Mouse (Mus musculus) gastrocnemius, postnatal 4 days (tissue): ENCODE results near the gene Prkcsh. TPM values are rescaled to one million over a fixed set of nuclear protein-coding genes. Genes with fewer than 3 reads are reported as not detected.
A peak's percentile ranks its signal among the peaks of the same experiment; 100 is the strongest.

Experiments
- DNase-seq, 2 experiments: peaks; one replicate each; pipeline ENCODE4 v3.0.0; 2021 to 2022; ENCODE audit warnings: low spot score in 2 of 2, mixed read lengths in 2 of 2
- total RNA-seq, 2 experiments: library from RNA; stranded (reverse); gene quantifications; 2 replicates each; pipeline ENCODE4 v1.2.3; 2021

The Prkcsh gene
- total RNA-seq, 2 experiments from 2014 or later: 61.4 to 66.1 TPM

DNA sequence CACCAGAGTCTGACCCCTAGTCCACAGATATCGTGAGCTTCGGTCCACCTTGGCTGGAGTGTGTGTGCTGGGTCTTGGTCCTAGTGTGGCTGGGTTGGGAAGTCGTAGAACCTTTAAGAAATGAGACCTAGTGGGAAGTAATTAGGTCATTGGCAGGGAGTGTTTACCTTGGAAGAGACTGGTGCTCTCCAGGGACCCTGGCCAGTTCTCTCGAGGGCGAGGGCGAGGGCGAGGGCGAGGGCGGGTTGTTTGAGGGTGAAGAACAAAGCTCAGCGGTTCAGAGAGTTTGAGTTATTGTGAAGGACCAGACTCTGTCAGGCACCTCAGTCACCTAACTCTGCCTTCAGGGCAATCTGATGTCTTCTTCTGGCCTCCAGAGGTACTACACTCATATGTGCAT is 35.2 kb downstream of the Prkcsh start:
- DNase-seq: no peak

DNA sequence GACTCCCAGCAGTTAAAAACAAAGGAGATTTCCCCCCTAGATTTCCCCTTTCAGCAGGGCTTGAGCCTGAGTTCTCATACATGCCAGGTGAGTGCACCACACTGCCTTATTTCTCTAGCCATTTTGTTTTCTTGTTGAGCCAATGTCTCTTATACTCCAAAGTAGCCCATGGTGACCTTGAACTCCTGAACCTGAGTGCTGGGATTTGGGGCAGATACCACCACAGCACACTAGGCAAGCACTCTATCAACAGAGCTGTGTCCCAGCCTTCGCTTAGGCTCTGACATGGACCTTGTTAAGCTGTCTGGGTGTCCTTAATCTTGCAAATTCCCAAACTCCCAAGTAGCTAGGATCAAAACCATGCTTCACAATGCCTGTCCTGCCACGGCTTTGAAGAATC is 39.2 kb downstream of the Prkcsh start:
- DNase-seq: no peak

DNA sequence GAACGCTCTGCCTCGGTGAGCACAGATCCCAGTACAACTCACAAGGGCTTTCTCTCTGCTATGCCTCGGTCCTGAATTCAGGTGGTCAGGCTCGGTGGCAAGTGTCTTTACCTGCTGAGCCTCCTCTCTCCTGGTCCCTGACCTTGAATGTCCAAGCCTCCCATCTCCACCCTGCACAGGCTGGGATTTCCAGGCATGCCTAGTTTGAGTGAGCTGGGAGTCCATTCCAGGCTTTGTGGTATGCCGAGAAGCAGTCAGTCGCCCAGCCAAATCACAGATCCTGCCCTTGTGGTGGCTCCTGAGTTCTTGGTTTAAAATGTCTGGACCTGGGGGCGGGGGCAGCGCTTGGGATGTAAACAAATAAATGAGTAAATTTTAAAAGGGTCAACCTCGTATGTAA is 44.7 kb downstream of the Prkcsh start:
- DNase-seq: no peak

DNA sequence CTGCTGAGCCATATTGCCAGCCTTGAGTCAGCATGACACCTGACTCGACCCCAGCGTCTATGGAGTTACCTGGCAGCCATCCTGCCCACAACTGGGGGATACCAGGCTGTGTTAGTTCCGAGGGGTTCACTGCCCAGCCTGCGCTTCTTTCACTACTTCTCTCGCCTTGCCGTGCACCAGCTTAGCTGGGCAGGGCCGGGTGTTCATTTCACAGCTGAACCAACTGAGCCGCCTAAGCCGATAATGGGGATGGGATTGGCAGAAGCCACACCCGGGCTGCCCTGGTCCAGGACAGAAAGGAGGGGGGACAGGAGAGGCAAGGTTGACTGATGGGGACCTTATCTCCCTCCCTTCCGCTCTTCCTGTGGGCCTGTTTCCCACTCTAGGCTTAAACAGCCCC is 46.7 kb downstream of the Prkcsh start:
- DNase-seq: no peak

DNA sequence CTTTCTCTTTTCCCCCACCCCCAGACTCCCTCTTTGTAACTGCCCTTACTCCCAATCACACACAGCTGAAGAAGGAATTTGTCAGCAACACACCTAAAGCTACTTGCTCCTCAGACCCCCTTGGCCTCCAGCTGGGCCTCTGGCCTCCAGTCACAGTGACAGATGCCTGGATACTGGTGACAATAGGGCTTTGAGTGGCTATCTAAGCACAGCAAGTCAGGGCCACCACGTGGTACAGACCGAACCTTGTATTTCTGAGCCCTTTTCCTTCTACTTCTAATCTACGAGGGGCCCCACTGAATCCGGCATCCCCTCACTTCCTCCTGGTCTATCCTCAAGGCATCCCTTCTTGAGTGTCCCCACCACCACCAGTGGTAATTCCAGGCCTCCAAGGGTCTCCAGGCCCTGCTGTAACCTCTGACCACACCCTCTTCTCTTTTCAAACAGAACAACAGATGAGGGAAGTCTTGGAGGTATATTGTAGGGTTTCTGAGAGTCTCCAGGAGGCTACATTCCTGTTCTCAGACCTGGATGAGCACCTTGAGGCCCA is 47.2 kb downstream of the Prkcsh start:
- DNase-seq: no peak

DNA sequence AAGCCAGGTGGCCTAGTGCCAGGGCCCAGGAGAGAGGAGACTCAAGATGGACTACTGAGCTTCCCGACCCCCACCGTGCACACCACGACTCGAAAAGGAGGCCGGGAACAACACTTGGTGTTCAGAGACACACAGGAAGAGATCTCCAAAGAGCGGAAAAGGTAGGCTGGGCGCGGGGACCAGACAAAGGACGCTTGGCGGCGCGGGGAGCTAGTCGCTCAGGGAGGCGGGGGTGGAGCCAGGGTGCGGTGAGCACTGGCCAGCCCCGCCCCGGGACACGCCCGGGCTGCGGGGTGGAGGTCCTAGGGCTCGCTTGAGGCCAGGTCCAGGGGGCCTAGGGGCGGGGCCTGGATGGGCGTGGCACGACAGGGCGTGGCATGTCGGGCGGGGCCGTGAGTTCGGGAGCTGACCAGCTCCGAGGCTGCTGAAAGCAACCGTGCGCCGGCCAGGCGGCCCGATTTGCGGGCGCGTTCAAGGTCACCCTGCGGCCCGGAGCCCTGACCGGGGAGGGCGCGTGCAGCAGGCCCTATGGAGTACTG is 47.8 kb downstream of the Prkcsh start:
- DNase-seq: no peak

DNA sequence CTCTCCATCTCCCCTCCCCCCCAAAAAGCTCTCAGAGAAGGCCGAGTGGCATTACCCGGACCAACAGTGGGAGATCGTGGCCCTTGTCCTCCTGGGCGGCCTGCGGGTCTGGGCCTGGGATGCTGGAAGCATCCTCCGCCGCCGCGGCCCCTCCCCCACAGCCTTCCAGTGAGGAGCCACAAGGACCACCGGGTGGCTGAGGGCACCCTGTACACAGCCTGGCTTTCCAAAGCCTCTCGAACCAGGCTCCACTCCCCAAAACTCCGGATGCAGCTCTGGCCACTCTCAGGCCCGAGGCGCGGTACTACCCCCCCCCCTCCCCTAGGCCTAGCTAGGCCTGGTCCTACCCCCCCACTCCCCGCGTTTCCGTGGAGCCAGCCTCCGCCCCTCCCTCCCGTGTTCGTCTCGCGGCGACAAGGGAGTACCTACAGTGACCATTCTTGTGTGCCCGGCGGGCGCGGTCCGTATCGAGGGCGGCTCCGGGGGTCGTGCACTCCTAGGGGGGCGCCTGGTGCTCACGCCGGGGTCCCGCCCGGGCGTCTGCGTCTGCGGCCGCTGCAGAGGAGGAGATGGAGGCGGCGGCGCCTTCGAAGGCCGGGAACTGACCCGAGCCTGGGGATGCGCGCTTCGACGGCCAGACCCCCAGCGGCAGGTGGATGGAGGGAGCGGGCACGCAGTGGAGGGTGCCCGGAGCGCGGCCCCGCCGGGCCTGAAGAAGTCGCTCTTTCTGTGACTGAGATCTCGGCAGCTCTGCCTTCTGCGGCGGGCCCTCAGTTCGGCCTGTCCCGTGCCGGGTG is 48.8 kb downstream of the Prkcsh start:
- no peak for DNase-seq

DNA sequence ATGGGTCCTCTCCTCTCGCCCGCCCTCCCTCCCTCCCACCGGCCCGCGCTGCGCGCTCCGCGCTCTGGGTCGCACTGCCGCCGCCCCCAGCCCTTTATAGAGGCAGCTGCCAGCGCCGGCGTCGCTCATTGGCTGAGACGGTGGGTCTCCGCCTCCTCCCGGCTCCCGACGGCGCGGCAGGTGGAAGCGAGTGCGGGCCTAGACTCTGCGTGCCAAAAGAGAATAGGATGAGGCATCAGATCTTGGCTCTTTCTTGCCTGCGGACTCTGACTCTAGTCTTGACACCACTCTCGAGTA is 49.3 kb downstream of the Prkcsh start, which contains the start of gene Elavl3:
Gene Elavl3, minus strand, starts transcription at position 66 of the 297 bp plus-strand sequence.
- no peak for DNase-seq

DNA sequence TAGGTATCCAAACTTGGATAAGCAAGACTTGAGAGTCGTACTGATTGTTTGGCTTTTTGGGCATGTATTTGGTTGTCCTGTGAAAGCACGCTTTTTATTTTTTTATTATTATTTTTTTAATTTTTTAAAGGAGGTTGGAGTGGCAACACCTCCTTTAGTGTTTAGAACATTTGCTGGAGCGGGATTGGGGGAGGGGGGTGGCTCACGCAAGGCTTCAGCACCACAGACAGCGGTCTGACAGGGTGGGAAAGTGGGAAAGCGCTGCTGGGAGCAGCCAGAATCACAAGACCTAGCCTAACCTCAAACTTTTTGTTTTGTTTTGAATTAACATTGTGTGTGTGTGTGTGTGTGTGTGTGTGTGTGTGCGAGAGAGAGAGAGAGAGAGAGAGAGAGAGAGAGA is 51.1 kb downstream of the Prkcsh start:
- DNase-seq: no peak

DNA sequence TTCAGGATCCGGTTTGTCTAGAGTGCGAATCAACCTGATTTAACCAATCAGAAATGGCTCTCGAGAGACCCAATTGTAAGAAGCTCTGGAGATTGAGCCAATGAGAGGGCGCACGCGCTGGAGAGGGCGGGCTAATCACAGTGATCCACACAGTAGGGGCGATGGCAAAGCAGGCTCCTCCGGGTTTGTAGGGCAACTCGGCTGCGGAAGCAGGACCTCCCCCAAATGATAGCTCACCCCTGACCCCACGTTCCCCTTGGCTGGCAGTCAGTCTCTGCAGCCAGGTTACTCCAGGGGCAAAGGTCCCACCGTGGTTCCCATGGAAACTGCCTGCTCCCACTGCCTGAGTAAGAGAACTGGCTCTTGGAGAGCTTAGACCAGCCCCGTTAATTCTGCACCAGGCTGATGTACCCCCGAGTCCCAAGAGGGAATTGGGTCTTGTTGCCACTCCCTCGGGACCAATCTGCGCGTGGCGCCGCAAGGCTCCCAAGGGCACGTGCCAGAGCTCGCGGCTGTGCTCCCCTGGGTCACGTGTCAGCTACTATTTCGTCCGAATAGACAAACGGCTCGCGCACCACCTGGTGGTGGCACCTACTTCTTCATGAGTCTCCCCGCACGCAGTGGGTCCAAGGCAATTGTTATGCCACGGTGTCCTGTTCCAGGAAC is 51.9 kb downstream of the Prkcsh start:
- DNase-seq: peak in 1 of 2 experiments; percentile 58

DNA sequence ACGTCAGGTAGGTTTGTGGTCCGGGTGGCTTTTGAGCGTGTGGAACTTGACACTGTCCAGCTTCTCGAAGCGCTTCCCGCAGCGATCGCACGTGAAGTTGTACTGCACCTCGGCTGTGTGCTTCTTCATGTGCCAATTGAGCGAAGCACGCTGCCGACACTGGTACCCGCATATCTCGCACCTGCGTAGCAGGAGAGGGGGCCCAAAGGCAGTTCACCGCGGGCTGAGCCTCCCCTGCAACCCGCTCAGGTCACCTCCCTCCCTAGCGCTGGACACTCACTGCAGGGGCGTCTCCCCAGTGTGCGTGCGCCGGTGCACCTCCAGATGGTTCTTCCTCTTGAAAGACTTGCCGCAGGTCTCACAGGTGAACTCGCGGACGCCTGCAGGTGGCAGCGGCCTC is 53.1 kb downstream of the Prkcsh start:
- no peak for DNase-seq

DNA sequence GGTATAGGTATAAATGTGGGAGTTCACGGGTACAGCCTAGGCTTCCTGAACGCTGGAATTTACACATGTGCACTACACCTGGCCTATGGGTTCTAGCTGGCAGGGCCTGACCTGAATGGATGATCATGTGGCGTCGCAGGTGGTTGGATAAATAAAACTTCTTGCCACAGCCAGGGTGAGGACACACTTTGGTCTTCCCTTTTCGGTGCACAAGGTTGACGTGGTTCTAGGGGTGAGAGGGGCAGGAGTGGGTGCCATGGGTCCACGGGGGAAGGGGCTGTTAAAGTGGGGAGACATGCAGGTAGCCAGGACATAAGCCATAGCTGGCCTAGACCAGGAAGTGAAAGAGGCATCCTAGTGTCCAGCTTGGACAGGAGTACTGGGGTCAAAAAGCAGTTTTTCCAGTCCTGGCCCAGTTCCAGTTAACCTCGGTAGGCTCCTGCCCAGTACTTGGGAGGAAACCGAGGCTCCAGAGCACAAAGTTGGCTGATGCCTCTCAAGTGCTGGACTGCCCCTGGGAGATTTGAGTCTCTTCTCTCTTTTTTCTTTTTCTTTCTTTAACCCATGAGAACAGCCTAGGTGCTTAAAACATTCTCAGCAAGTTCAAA is 53.8 kb downstream of the Prkcsh start:
- no peak for DNase-seq

DNA sequence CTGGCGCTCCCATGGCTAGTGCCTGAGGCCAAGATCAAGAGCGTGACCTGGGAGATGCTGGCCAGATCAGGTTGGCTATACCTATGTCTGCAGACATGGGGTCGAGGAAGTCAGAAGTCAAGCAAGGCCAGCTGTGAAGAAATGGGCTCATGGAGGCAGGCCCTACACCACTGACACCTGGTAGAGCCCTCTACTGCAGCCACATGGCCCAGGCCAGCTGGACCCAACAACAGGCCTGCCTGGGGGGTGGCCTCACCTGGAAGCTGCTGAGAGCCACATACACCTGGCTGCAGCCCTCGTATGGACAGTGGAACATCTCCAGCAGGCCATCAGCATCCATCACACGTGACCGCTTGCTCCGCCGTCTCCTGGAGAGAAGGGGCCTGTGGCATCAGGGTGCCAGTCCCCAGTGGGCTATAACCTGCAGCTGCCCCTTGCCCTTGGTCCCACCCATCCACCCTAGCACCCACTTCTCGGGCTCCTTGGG is 54.5 kb downstream of the Prkcsh start:
- no peak for DNase-seq

DNA sequence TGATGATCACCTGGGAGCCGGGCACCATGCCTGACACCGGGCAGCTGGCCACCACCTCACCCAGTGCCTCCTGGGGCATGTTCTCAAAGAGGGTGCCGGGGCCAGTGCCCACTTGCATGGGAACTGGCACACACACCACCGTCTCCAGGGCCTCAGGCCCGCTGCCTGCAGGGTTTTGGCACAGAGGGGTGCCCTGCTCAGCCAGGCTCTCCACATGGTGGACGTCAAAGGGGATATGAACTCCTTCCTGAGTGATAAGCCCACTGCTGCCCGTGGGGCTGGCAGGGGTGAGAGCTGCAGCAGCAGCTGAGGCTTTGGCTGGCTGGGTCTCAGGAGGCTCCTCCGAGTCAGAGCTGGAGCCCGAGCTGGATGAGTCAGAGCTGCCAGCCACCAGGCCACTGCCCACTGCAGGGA is 55.4 kb downstream of the Prkcsh start:
- no peak for DNase-seq

DNA sequence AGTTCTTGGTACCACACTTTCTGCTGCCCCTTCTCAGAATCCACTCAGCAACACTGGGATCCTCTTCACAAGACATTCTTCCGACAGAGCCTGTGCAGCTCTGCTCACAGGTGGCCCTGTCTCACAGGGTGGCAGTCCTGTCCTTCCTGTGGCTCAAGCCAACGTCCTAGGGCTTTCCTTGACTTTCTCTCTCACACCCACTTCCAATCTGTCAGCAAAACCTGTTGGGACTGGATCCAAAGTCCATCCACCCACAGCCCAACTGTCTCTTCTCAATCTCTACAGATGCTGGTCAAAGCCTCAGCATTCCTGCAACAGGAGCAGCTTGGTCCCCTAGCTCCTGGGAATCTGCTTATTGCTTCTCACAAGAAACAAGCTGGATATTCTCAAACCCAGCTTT is 58.7 kb downstream of the Prkcsh start:
- DNase-seq: no peak

Other genes with a start within 250 kb of the Prkcsh start
- gene Spc24, start 242.5 kb upstream of the Prkcsh start, total RNA-seq: 10 to 100 TPM; 10.8 to 14.2 TPM
- gene Kank2, start 204.1 kb upstream of the Prkcsh start, total RNA-seq: 10 to 100 TPM; 48.1 to 49.1 TPM
- gene Angptl8, start 167.3 kb upstream of the Prkcsh start, total RNA-seq: under 1 TPM in 1 of 2 experiments, not detected in 1; 0.54 TPM
- 10 to 100 TPM; 34.3 to 44.5 TPM for gene Dock6, start 150.2 kb upstream of the Prkcsh start, total RNA-seq
- 10 to 100 TPM; 12.6 to 16.1 TPM for gene Rab3d, start 84.6 kb upstream of the Prkcsh start, total RNA-seq
- gene Ccdc159, start 75.3 kb upstream of the Prkcsh start, total RNA-seq: 1 to 10 TPM in 1 of 2 experiments, under 1 TPM in 1; 0.98 to 1.3 TPM
- 10 to 100 TPM; 18.9 to 21.4 TPM for gene Tmem205, start 75.2 kb upstream of the Prkcsh start, total RNA-seq
- 1 to 10 TPM; 4.4 to 4.8 TPM for gene Plppr2, start 65.8 kb upstream of the Prkcsh start, total RNA-seq
- gene Swsap1, start 47.1 kb upstream of the Prkcsh start, total RNA-seq: 1 to 10 TPM; 5.2 to 6.3 TPM
- 1 to 10 TPM; 6.5 to 7.5 TPM for gene Epor, start 39.3 kb upstream of the Prkcsh start, total RNA-seq
- gene Rgl3, start 13.4 kb upstream of the Prkcsh start, total RNA-seq: under 1 TPM; 0.21 to 0.22 TPM
- under 1 TPM in 1 of 2 experiments, not detected in 1; 0.23 TPM for gene Ccdc151, start 172 bp upstream of the Prkcsh start, total RNA-seq
- under 1 TPM; 0.08 to 0.12 TPM for gene Elavl3, start 49.2 kb downstream of the Prkcsh start, total RNA-seq
- gene Gm49318, start 68.5 kb downstream of the Prkcsh start, total RNA-seq: under 1 TPM in 1 of 2 experiments, not detected in 1; 0.54 TPM
- gene Zfp653, start 68.6 kb downstream of the Prkcsh start, total RNA-seq: 1 to 10 TPM; 5.6 to 7.4 TPM
- gene Ecsit, start 82.6 kb downstream of the Prkcsh start, total RNA-seq: 10 to 100 TPM; 33.7 to 36.0 TPM
- gene Cnn1, start 96.4 kb downstream of the Prkcsh start, total RNA-seq: 1 to 10 TPM; 7.2 to 7.5 TPM
- 10 to 100 TPM; 54.4 to 54.9 TPM for gene Elof1, start 114.4 kb downstream of the Prkcsh start, total RNA-seq
- 1 to 10 TPM; 2.5 to 3.4 TPM for gene Acp5, start 132.9 kb downstream of the Prkcsh start, total RNA-seq
- gene Pigyl, start 154.0 kb downstream of the Prkcsh start, total RNA-seq: 10 to 100 TPM; 34.3 to 34.6 TPM
- gene Zfp872, start 185.3 kb downstream of the Prkcsh start, total RNA-seq: not detected
- 10 to 100 TPM; 13.4 to 15.0 TPM for gene Zfp809, start 222.9 kb downstream of the Prkcsh start, total RNA-seq